Mouse (Mus musculus) erythroblast, embryonic 14.5 days (primary cell): ENCODE data around the gene Wbp4.

Source experiments
- GATA1 ChIP-seq: IDR thresholded peaks from 2 replicates; pipeline ENCODE4 v1.6.1; 2012; ENCODE audit warnings: low read length, inconsistent platforms, mixed read lengths
- TAL1 ChIP-seq: IDR thresholded peaks from 3 replicates; pipeline ENCODE4 v1.6.1; 2012; ENCODE audit warnings: low read length, inconsistent platforms, mixed read lengths

DNA sequence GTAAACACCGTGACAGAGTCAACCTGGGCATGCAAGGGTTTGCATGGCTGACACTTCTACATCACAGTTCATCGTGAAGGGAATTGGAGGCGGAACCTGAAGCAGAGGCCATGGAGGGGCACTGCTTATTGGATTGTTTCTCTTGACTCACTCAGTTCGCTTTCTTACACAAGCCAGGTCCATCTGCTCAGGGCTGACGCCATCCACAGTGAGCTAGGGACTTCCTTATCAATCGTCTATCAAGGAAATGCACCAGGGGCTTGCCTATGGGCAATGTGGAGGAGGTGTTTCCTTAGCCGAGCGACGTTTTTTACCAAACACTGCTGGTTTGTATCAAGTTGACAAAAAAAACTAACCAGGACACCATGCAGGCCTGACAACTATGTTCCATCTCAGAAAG, 18.0 kb upstream of the Wbp4 start:
- TF ChIP-seq GATA1 (no peak), TAL1 (no peak)
